Mouse (Mus musculus) kidney, postnatal 0 days (tissue): ENCODE data around the gene Cdpf1. TPM values are rescaled to one million over a fixed set of nuclear protein-coding genes. Genes with fewer than 3 reads are reported as not detected.

ENCODE experiments used
- ATAC-seq: fragments of 200-750 bp; cut with Nextera tagmentation; replicated peaks from 2 replicates; pipeline ENCODE4 v1.8.0; 2017; ENCODE audit warnings: low read depth, moderate number of reproducible peaks, moderate TSS enrichment, moderate library complexity; ENCODE audit not compliant: low FRiP score
- DNase-seq: peaks from one replicate; pipeline ENCODE4 v3.0.0-alpha.2; 2016; ENCODE audit warnings: low spot score
- H3K27ac ChIP-seq: fragments of 300-500 bp; sonication (generic); 2 replicates; pipeline ENCODE4 v1.5.1; 2014; ENCODE audit warnings: mild to moderate bottlenecking
- H3K27me3 ChIP-seq: fragments of 300-500 bp; sonication (generic); 2 replicates; pipeline ENCODE4 v1.6.1; 2014; ENCODE audit warnings: low read length, mixed read lengths; ENCODE audit not compliant: insufficient read depth
- H3K36me3 ChIP-seq: fragments of 300-500 bp; sonication (generic); 2 replicates; pipeline ENCODE4 v1.6.1; 2014; ENCODE audit warnings: low read length, mixed read lengths; ENCODE audit not compliant: insufficient read depth
- H3K4me1 ChIP-seq: fragments of 300-500 bp; sonication (generic); replicated peaks from 2 replicates; pipeline ENCODE4 v1.6.1; 2014; ENCODE audit warnings: antibody characterized with exemption, low read length, mixed read lengths; ENCODE audit not compliant: insufficient read depth
- H3K4me2 ChIP-seq: fragments of 300-500 bp; sonication (generic); 2 replicates; pipeline ENCODE4 v1.6.1; 2014; ENCODE audit warnings: mild to moderate bottlenecking, low read length, moderate library complexity, mixed read lengths
- H3K4me3 ChIP-seq: fragments of 300-500 bp; sonication (generic); replicated peaks from 2 replicates; pipeline ENCODE4 v1.5.1; 2014; ENCODE audit warnings: low read depth, low read length
- H3K9ac ChIP-seq: fragments of 300-500 bp; sonication (generic); 2 replicates; pipeline ENCODE4 v1.6.1; 2014; ENCODE audit warnings: low read depth, low read length
- H3K9me3 ChIP-seq: fragments of 300-500 bp; sonication (generic); replicated peaks from 2 replicates; pipeline ENCODE4 v1.6.1; 2016; ENCODE audit warnings: low read length, inconsistent platforms, mixed read lengths
- CTCF ChIP-seq: IDR thresholded peaks from 2 replicates; pipeline ENCODE4 v1.5.1; 2016; ENCODE audit warnings: antibody characterized with exemption, low read depth, mild to moderate bottlenecking, moderate library complexity
- WGBS: fragments of 180-500 bp; shearing (Covaris S2); extraction: QIAGEN DNeasy Blood & Tissue Kit; methylation state at CpG from one replicate; pipeline ENCODE4 v1.1.7; 2014; 5-methylcytosine and 5-hydroxymethylcytosine counted together
- polyA plus RNA-seq: library from polyadenylated mRNA; unstranded; fragments of >200 nt; fragmentation: Nextera tagmentation; extraction: Ambion mirVana; gene quantifications from 2 replicates; pipeline ENCODE4 v1.2.1, GENCODE M21; 2015

The Cdpf1 gene
- 35.3 and 38.5 TPM in 2 replicates for polyA plus RNA-seq

DNA sequence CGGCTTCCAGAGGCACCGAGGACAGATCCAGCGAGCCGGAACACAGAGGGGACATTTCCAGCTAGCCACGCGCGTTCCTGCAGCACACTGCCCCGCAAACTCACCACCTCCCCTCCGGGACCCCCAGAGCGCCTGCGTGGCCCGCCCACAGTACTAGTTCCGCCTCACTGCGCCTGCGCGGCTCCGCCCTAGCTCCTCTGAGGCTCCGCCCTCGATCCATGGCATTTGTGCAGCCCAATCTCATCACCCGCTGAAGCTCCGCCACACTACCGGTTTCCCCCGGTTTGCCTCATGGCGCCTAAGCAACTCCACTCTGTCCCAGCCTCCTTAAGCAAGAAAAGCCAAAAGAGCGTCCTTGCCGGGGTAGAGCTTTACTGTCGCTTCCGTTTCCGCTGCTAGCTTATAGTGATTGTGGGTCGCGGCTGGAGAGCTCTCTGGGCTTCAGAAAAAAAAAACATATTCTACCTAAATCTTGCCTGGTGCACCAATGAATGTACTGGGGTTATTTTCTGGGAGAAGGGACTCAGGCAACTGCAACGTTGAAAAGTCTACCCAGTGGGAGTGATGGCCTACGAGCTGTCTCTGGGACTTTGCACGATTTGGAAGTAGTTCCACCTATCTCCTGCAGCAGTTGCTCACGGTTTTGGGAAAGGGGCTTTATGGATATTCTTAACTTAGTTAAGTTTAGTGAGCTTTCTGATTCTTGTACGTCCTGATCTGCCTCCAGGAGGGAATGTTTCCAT lies at the start of gene Cdpf1:
Gene Cdpf1, minus strand, starts transcription at position 163 of the 743 bp plus-strand sequence.
- peak within 1 kb of the TSS; percentile 85 for H3K4me2 ChIP-seq
- H3K4me1 ChIP-seq: no peaks in the 10 kb centered on the region
- H3K36me3 ChIP-seq: no peaks in the 10 kb centered on the region
- H3K27me3 ChIP-seq: no peaks in the 10 kb centered on the region
- H3K9me3 ChIP-seq: no peaks in the 10 kb centered on the region
- peak within 1 kb of the TSS; percentile 84 for H3K4me3 ChIP-seq
- 2% methylated on average over 36 of the region's 36 CpGs for WGBS
- DNase-seq (peak; percentile 99), ATAC-seq (peak; percentile 96)
- no peak for TF ChIP-seq CTCF
- peak within 1 kb of the TSS; percentile 83 for H3K9ac ChIP-seq
- H3K27ac ChIP-seq: peak within 1 kb of the TSS; percentile 92

GRCm38 (mm10) chr15:85859490-85860031 lies 48.1 kb upstream of the Cdpf1 start, which contains the start of gene Gtse1:
Gtse1 (plus strand) TSS chr15:85859745.
- peaks cover 6% of the 10 kb centered on the region; the same call in 1 of the 2 replicates for H3K4me1 ChIP-seq
- DNase-seq (peak; percentile 99), ATAC-seq (peak; percentile 99)
- H3K9me3 ChIP-seq: no peaks in the 10 kb centered on the region
- H3K27ac ChIP-seq: peak within 1 kb of the TSS; percentile 63
- H3K27me3 ChIP-seq: no peaks in the 10 kb centered on the region
- H3K4me2 ChIP-seq: peak within 1 kb of the TSS; percentile 92
- H3K9ac ChIP-seq: peak within 1 kb of the TSS; percentile 74
- no peak for TF ChIP-seq CTCF
- peaks cover 5% of the 10 kb centered on the region for H3K36me3 ChIP-seq
- H3K4me3 ChIP-seq: peak within 1 kb of the TSS; percentile 82
- under 1% methylated on average over 42 of the region's 42 CpGs for WGBS

DNA sequence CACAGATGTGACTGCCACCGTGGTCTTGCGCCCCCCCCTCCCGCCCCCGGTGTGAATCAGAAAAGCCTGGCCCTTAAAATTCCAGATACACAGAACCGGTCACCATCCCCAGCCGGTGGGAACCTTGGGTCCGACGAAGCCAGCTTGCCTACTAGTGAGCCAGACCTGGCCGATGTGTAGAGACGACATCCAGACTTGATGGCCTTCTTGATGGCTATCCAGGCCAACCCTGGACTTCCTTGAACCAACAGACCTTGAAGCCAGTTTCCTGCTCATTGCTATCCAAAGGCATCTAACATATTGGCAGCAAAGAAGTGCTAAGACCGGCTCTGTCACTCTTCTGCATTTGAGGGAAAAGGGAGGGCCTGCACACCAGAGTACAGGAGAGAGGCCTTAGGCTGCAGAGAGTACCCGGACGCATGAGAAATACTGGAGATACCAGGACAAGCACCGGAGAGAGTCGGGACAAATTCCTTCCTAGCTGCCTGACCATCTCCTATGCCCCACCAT lies 47.5 kb upstream of the Cdpf1 start:
- Histone ChIP-seq H3K36me3 (0 out of 2 replicates have a peak, but pooled peaks cover under 1% of the 10 kb centered on the region), H3K9ac (peak overlapping the region; percentile 74), H3K4me1 (peaks cover 6% of the 10 kb centered on the region; the same call in 1 of the 2 replicates), H3K9me3 (no peaks in the 10 kb centered on the region), H3K27me3 (no peaks in the 10 kb centered on the region), H3K27ac (peak overlapping the region; percentile 63), H3K4me2 (peak overlapping the region; percentile 92), H3K4me3 (peak overlapping the region; percentile 82)
- ATAC-seq (0 out of 2 replicates have a peak, but pooled peaks have one; percentile 23), DNase-seq (no peak)
- no peak for TF ChIP-seq CTCF
- WGBS: 10% methylated on average over 15 of the region's 15 CpGs

- WGBS: 85% methylated on average over 12 of the region's 12 CpGs
- Histone ChIP-seq H3K4me3 (no peak overlapping the region), H3K9ac (no peak overlapping the region), H3K4me2 (no peak overlapping the region), H3K36me3 (no peaks in the 10 kb centered on the region), H3K27ac (no peak overlapping the region), H3K4me1 (no peaks in the 10 kb centered on the region), H3K9me3 (no peaks in the 10 kb centered on the region), H3K27me3 (no peaks in the 10 kb centered on the region)
- peak; percentile 45 for TF ChIP-seq CTCF
- DNase-seq (no peak), ATAC-seq (no peak)
These were observed 40.3 kb upstream of the Cdpf1 start for GRCm38 (mm10) chr15:85851656-85852392.

- ATAC-seq (no peak), DNase-seq (no peak)
- TF ChIP-seq CTCF: no peak
- no peak overlapping the region for H3K9ac ChIP-seq
- H3K4me2 ChIP-seq: no peak overlapping the region
- H3K4me1 ChIP-seq: no peaks in the 10 kb centered on the region
- H3K27ac ChIP-seq: no peak overlapping the region
- no peaks in the 10 kb centered on the region for H3K9me3 ChIP-seq
- no peaks in the 10 kb centered on the region for H3K27me3 ChIP-seq
- H3K36me3 ChIP-seq: no peaks in the 10 kb centered on the region
- no peak overlapping the region for H3K4me3 ChIP-seq
These were observed 33.6 kb upstream of the Cdpf1 start for GRCm38 (mm10) chr15:85845071-85845470.

- 78% methylated on average over 5 of the region's 5 CpGs for WGBS
- ATAC-seq (no peak), DNase-seq (no peak)
- no peaks in the 10 kb centered on the region for H3K36me3 ChIP-seq
- H3K4me1 ChIP-seq: no peaks in the 10 kb centered on the region
- H3K4me2 ChIP-seq: no peak overlapping the region
- TF ChIP-seq CTCF: no peak
- H3K4me3 ChIP-seq: no peak overlapping the region
- H3K9me3 ChIP-seq: no peaks in the 10 kb centered on the region
- no peaks in the 10 kb centered on the region for H3K27me3 ChIP-seq
- H3K27ac ChIP-seq: no peak overlapping the region
- H3K9ac ChIP-seq: no peak overlapping the region
These were observed 30.4 kb upstream of the Cdpf1 start for GRCm38 (mm10) chr15:85841796-85842360.
